Mouse (Mus musculus) small intestine, adult 2 months (tissue): ENCODE measurements around the gene Cd164.

Experiments used
- CTCF ChIP-seq: fragments of 200-500 bp; IDR thresholded peaks from 2 replicates; pipeline ENCODE4 v1.5.1; 2012; ENCODE audit warnings: low read depth, mild to moderate bottlenecking, control low read depth, inconsistent platforms, low read length, moderate library complexity, mixed read lengths; ENCODE audit not compliant: insufficient replicate concordance, insufficient read length; ENCODE audit errors: extremely low read depth
- POLR2A ChIP-seq: fragments of 200-500 bp; IDR thresholded peaks from 2 replicates; pipeline ENCODE4 v1.6.1; 2012; ENCODE audit warnings: low read depth, mild to moderate bottlenecking, control low read depth, inconsistent platforms, low read length, moderate library complexity

GRCm38 (mm10) chr10:41568306-41568705, 49.1 kb downstream of the Cd164 start:
- TF ChIP-seq CTCF: no peak
- no peak for TF ChIP-seq POLR2A
